Mouse (Mus musculus): Measurements from ENCODE around the gene Tmem53. TPM values are rescaled to one million over a fixed set of nuclear protein-coding genes. Genes with fewer than 3 reads are reported as not detected.
A peak's percentile ranks its signal among the peaks of the same experiment; 100 is the strongest.

Gene Tmem53
- polyA plus RNA-seq, 1 experiment from 2014 or later = 34.4 TPM

- H3K27me3 ChIP-seq (ENCODE audit: insufficient read depth, low read length) = no peaks in the 10 kb centered on the region
- no peaks in the 10 kb centered on the region for H3K9me3 ChIP-seq (replicated peaks; ENCODE audit: low read length)
- H3K27ac ChIP-seq = no peak overlapping the region
- no peak for DNase-seq (ENCODE audit: low spot score)
- no peak for TF ChIP-seq CTCF (IDR thresholded peaks at IDR 0.05; ENCODE audit: low read depth)
- WGBS = 75% methylated on average over 8 of the region's 8 CpGs
- H3K36me3 ChIP-seq (ENCODE audit: insufficient read depth, low read length) = no peaks in the 10 kb centered on the region
- 0 out of 2 replicates have a peak, but pooled peaks cover 2% of the 10 kb centered on the region for H3K4me1 ChIP-seq (replicated peaks; ENCODE audit: insufficient read depth, low read length)
- H3K4me2 ChIP-seq (ENCODE audit: low read length) = no peak overlapping the region
- no peak overlapping the region for H3K9ac ChIP-seq (ENCODE audit: low read depth, low read length)
- H3K4me3 ChIP-seq (replicated peaks; ENCODE audit: low read depth, low read length) = no peak overlapping the region
- no peak for ATAC-seq (replicated peaks; ENCODE audit: low FRiP score, low read depth)
Observed at GRCm38 (mm10) chr4:117224122-117224521, 27.6 kb upstream of the Tmem53 start.

GRCm38 (mm10) chr4:117225250-117225649 is 26.5 kb upstream of the Tmem53 start:
- Histone ChIP-seq H3K27me3 (ENCODE audit: insufficient read depth, low read length) (no peaks in the 10 kb centered on the region), H3K4me1 (replicated peaks; ENCODE audit: insufficient read depth, low read length) (no peaks in the 10 kb centered on the region), H3K36me3 (ENCODE audit: insufficient read depth, low read length) (no peaks in the 10 kb centered on the region), H3K9me3 (replicated peaks; ENCODE audit: low read length) (no peaks in the 10 kb centered on the region), H3K4me3 (replicated peaks; ENCODE audit: low read depth, low read length) (no peak overlapping the region), H3K4me2 (ENCODE audit: low read length) (no peak overlapping the region), H3K27ac (no peak overlapping the region), H3K9ac (ENCODE audit: low read depth, low read length) (no peak overlapping the region)
- no peak for TF ChIP-seq CTCF (IDR thresholded peaks at IDR 0.05; ENCODE audit: low read depth)
- no peak for ATAC-seq (replicated peaks; ENCODE audit: low FRiP score, low read depth)
- DNase-seq (ENCODE audit: low spot score) = no peak

- Histone ChIP-seq H3K4me1 (replicated peaks; ENCODE audit: insufficient read depth, low read length) (no peaks in the 10 kb centered on the region), H3K4me2 (ENCODE audit: low read length) (no peak overlapping the region), H3K4me3 (replicated peaks; ENCODE audit: low read depth, low read length) (no peak overlapping the region), H3K27ac (no peak overlapping the region), H3K9ac (ENCODE audit: low read depth, low read length) (no peak overlapping the region), H3K36me3 (ENCODE audit: insufficient read depth, low read length) (no peaks in the 10 kb centered on the region), H3K27me3 (ENCODE audit: insufficient read depth, low read length) (no peaks in the 10 kb centered on the region), H3K9me3 (replicated peaks; ENCODE audit: low read length) (no peaks in the 10 kb centered on the region)
- WGBS = 58% methylated on average over 15 of the region's 15 CpGs
- ATAC-seq (replicated peaks; ENCODE audit: low FRiP score, low read depth) = no peak
- TF ChIP-seq CTCF (IDR thresholded peaks at IDR 0.05; ENCODE audit: low read depth) = no peak
- DNase-seq (ENCODE audit: low spot score) = no peak
Observed at GRCm38 (mm10) chr4:117229590-117229989, 22.2 kb upstream of the Tmem53 start.

- no peaks in the 10 kb centered on the region for H3K9me3 ChIP-seq (replicated peaks; ENCODE audit: low read length)
- DNase-seq (ENCODE audit: low spot score) = no peak
- no peaks in the 10 kb centered on the region for H3K27me3 ChIP-seq (ENCODE audit: insufficient read depth, low read length)
- peak; percentile 62 for TF ChIP-seq CTCF (IDR thresholded peaks at IDR 0.05; ENCODE audit: low read depth)
- no peak overlapping the region for H3K4me2 ChIP-seq (ENCODE audit: low read length)
- no peaks in the 10 kb centered on the region for H3K4me1 ChIP-seq (replicated peaks; ENCODE audit: insufficient read depth, low read length)
- no peaks in the 10 kb centered on the region for H3K36me3 ChIP-seq (ENCODE audit: insufficient read depth, low read length)
- no peak overlapping the region for H3K9ac ChIP-seq (ENCODE audit: low read depth, low read length)
- no peak for ATAC-seq (replicated peaks; ENCODE audit: low FRiP score, low read depth)
- H3K27ac ChIP-seq = no peak overlapping the region
- 60% methylated on average over 10 of the region's 10 CpGs for WGBS
- no peak overlapping the region for H3K4me3 ChIP-seq (replicated peaks; ENCODE audit: low read depth, low read length)
Observed at GRCm38 (mm10) chr4:117230331-117230730, 21.4 kb upstream of the Tmem53 start.

- Histone ChIP-seq H3K9ac (ENCODE audit: low read depth, low read length) (no peak overlapping the region), H3K4me2 (ENCODE audit: low read length) (no peak overlapping the region), H3K9me3 (replicated peaks; ENCODE audit: low read length) (no peaks in the 10 kb centered on the region), H3K36me3 (ENCODE audit: insufficient read depth, low read length) (no peaks in the 10 kb centered on the region), H3K27ac (no peak overlapping the region), H3K4me1 (replicated peaks; ENCODE audit: insufficient read depth, low read length) (no peaks in the 10 kb centered on the region), H3K27me3 (ENCODE audit: insufficient read depth, low read length) (no peaks in the 10 kb centered on the region), H3K4me3 (replicated peaks; ENCODE audit: low read depth, low read length) (no peak overlapping the region)
- no peak for DNase-seq (ENCODE audit: low spot score)
- no peak for ATAC-seq (replicated peaks; ENCODE audit: low FRiP score, low read depth)
- no peak for TF ChIP-seq CTCF (IDR thresholded peaks at IDR 0.05; ENCODE audit: low read depth)
- 59% methylated on average over 2 of the region's 2 CpGs for WGBS
Observed at GRCm38 (mm10) chr4:117231208-117231607, 20.5 kb upstream of the Tmem53 start.

- DNase-seq (ENCODE audit: low spot score) (no peak), ATAC-seq (replicated peaks; ENCODE audit: low FRiP score, low read depth) (no peak)
- no peaks in the 10 kb centered on the region for H3K36me3 ChIP-seq (ENCODE audit: insufficient read depth, low read length)
- no peak overlapping the region for H3K27ac ChIP-seq
- H3K9me3 ChIP-seq (replicated peaks; ENCODE audit: low read length) = no peaks in the 10 kb centered on the region
- H3K27me3 ChIP-seq (ENCODE audit: insufficient read depth, low read length) = no peaks in the 10 kb centered on the region
- no peaks in the 10 kb centered on the region for H3K4me1 ChIP-seq (replicated peaks; ENCODE audit: insufficient read depth, low read length)
- H3K4me3 ChIP-seq (replicated peaks; ENCODE audit: low read depth, low read length) = no peak overlapping the region
- no peak overlapping the region for H3K4me2 ChIP-seq (ENCODE audit: low read length)
- no peak for TF ChIP-seq CTCF (IDR thresholded peaks at IDR 0.05; ENCODE audit: low read depth)
- no peak overlapping the region for H3K9ac ChIP-seq (ENCODE audit: low read depth, low read length)
- 29% methylated on average over 7 of the region's 7 CpGs for WGBS
Observed at GRCm38 (mm10) chr4:117234166-117234741, 17.5 kb upstream of the Tmem53 start.

- DNase-seq (ENCODE audit: low spot score) (peak; percentile 30), ATAC-seq (replicated peaks; ENCODE audit: low FRiP score, low read depth) (no peak)
- H3K27ac ChIP-seq = no peak overlapping the region
- no peaks in the 10 kb centered on the region for H3K4me1 ChIP-seq (replicated peaks; ENCODE audit: insufficient read depth, low read length)
- no peak for TF ChIP-seq CTCF (IDR thresholded peaks at IDR 0.05; ENCODE audit: low read depth)
- no peaks in the 10 kb centered on the region for H3K36me3 ChIP-seq (ENCODE audit: insufficient read depth, low read length)
- H3K9ac ChIP-seq (ENCODE audit: low read depth, low read length) = no peak overlapping the region
- H3K4me2 ChIP-seq (ENCODE audit: low read length) = no peak overlapping the region
- H3K4me3 ChIP-seq (replicated peaks; ENCODE audit: low read depth, low read length) = no peak overlapping the region
- no peaks in the 10 kb centered on the region for H3K9me3 ChIP-seq (replicated peaks; ENCODE audit: low read length)
- H3K27me3 ChIP-seq (ENCODE audit: insufficient read depth, low read length) = no peaks in the 10 kb centered on the region
- 50% methylated on average over 4 of the region's 4 CpGs for WGBS
Observed at GRCm38 (mm10) chr4:117235822-117236221, 15.9 kb upstream of the Tmem53 start.

Data from kidney, postnatal 0 days (tissue).